Mouse (Mus musculus) mouse trophoblast stem cell (cell line): ENCODE data around the gene Gm20388.

Source experiments
- in situ Hi-C, 2 experiments: fragments of 300-500 bp; cut with MseI, MboI; formaldehyde crosslinking; loops; 2 replicates in 1 of 2; 3 replicates in 1 of 2; pipeline ENCODE4 v1.15.1; 2025

Gene Gm20388

GRCm38 (mm10) chr8:124239350-124239749, 4328.7 kb downstream of the Gm20388 start:
- in situ Hi-C loops, result no loop called here

GRCm38 (mm10) chr8:124240932-124241331, 4330.3 kb downstream of the Gm20388 start:
- in situ Hi-C loops, result no loop called here

DNA sequence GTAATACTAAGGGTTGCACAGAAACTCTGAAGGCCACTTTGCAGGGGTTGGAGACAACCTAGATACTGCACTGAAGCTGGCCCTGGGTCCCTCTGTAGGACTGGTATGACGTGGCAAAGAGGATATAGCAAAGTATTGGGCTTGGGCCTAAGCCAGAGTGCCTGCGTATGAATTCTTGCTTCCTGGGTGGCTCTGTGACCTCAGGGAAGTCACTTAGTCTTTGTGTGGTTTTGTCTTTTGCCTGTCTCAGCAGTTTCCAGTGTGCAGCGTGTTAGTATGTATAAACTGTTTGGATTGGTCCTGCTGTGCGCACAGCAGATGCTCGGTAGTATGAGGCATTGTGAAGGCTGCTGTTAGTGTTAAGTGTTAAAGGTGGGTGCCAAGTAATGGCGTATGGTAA, 4331.6 kb downstream of the Gm20388 start:
- in situ Hi-C loops, result no loop called here

- in situ Hi-C loops, result no loop called here
Measured at GRCm38 (mm10) chr8:124242913-124243312, 4332.3 kb downstream of the Gm20388 start.

GRCm38 (mm10) chr8:124247581-124247980, 4336.9 kb downstream of the Gm20388 start:
- in situ Hi-C loops, result no loop called here

DNA sequence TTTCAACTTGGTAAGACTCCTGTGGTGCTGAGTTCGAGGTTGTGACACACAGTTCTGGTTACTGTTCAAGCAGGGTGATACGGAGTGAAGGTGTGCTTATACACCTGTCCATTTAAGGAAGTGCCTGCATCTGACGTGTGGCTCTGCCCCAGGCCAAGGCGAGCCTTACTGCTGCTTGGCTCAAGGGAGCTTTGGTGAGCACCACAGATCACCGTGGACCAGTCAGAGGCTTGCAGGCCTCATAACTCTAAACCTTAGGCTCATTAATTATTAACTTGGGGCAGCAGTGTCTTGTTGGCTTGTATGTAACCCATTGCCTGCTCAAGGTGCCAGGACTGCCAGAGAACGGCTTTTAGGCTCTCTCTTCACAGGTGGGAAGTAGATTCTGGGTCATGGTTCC, 4338.0 kb downstream of the Gm20388 start:
- in situ Hi-C loops, result no loop called here

DNA sequence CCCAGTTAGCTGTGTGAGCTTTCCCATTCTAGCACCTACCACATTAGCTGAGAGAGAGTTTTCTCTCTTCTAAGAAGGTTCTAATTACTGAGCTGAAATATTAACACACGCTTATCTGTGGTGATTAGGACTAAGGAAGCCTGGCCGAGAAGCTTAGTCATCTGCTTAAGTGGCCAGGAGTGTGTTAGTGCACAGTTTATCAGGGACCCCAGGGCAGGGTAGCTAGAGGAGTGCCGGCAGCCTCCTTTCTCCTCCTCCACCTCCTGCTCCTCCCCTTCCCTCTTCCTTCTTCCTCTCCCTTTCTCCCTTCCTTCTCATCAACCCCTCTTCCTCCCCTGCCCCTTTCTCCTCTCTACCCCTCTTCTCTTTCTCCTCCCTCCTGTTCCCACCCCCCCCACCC, 4339.6 kb downstream of the Gm20388 start:
- in situ Hi-C loops, result no loop called here

DNA sequence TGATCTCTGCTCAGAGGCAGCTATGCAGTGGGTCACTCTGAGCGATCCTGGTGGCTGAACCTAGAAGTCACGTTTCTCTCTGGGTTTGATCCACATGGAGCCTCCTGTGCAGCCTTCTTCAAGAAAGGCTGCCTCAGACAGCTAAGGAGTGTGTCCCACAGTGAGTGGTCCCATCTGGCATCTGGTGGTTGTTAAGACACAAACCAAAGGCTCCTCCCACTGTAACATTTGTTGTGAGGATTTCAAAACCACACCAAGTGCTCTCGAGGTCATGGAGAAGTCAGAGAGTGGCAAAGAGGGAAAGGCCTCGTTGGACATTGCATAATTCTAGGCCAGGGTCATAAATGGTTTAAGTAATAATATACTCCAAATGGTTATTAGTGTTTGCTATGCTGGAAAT, 4340.1 kb downstream of the Gm20388 start:
- in situ Hi-C loops, result no loop called here

GRCm38 (mm10) chr8:124252533-124252950, 4341.9 kb downstream of the Gm20388 start:
- in situ Hi-C loops, result no loop called here

DNA sequence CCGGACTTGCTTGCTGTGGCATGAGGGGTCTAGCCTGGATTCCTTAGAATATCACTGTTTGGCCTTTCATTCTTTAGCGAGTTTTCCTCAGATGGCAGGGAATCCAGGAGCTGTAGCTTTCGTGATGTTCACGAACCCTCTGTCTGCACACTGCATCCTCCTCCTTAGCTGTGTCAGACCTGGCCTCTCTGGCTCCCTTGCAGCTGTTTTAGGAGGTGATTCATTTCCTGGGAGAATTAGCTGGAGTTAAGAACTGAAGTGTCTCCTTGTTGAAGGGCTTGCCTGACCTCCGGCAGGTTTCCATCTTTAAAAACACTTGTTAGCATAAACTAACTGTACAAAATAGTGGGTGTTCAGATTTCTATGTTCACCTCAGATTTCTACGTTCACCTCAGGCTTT, 4343.3 kb downstream of the Gm20388 start:
- in situ Hi-C loops, result no loop called here

DNA sequence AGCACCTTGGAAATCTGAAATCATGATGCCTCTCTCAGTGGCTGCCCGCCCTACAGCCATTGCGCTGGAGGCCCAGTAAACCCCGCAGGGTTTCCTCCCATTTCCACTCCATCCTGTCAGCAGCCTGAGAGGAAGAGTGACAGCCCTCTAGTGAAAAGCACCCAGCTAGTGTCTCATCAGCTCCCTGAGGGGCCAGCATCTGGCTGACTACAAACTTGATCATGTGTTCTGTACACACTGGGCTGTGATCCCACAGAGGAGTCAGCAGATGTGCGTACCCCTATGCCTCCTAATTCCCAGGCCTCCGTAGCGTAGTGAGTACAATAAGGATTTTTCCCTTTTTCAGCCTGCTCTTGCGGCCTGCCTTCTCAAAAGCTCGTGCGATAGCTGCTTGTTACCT, 4346.2 kb downstream of the Gm20388 start:
- in situ Hi-C loops, result no loop called here

GRCm38 (mm10) chr8:124257363-124257762, 4346.7 kb downstream of the Gm20388 start:
- in situ Hi-C loops, result no loop called here

DNA sequence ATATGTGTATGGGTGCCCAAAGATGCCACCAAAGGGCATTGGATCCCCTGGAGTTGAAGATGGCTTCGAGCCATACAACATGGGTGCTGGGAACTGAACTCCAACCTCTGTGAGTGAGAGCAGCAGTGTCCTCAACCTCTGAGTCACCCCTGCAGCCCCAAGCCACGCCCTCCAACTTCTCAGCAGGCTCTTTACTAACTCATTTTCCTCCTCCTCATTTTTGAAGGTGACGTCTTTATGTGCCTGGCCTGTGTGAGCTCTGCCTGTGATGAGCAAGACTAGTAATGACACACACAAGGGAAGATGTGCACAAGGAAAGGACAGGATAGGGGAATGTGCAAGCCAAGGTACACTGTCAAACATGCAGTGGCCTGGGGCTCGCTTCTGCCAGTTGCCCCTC, 4348.5 kb downstream of the Gm20388 start:
- in situ Hi-C loops, result no loop called here

DNA sequence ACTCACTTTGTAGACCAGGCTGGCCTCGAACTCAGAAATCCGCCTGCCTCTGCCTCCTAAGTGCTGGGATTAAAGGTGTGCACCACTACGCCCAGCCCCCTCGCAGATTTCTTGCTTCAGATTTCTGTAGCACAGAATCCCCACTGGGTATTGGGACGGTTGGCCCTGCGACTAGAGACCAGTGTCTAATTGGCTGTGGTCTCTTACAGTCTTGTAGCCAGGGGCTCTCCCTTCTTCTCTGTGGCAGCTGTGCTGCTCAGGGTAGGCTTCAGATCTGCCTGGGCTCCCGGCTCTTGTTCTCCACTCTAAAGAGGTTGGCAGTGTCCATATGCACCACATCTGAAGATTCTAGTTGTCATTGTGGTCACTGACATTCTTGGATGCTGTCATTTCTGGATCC, 4349.3 kb downstream of the Gm20388 start:
- in situ Hi-C loops, result no loop called here

DNA sequence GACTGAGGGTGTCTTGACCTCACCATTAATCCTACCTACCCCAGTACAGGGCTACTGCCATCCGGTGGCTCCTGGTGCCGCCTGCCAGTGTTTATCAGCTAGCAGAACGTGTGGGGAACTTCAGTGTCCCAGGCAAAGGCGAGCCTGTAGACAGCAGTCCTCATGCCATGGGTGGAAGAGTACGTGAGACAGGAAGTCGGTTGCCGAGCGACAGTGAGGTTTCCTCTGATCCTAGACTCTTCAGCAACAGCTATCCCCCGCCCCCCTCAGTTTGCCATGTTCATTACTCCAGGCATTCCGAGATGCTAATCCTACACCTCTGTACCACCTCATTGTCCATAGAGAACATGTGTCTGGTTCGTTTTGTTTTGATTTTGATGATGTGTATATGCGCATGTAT, 4349.7 kb downstream of the Gm20388 start:
- in situ Hi-C loops, result no loop called here

DNA sequence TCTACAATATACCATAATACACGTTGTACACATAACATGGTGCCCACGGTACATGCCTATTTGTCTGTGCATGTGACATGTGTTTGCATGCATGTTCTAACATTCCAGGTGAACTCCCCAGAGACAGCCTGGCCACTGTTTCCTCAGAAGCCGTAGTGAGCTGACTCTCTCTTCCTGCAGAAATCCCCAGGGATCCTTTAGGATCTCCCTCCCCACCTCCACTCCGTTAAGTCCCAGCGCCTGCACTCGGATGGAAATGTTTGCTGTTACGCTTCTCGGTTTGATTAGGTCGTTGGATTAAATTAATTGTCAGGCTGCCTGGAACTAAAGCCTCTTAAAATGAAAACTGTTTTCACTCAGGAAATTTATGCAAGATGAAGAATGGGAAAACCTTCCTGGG, 4352.4 kb downstream of the Gm20388 start:
- in situ Hi-C loops, result no loop called here

DNA sequence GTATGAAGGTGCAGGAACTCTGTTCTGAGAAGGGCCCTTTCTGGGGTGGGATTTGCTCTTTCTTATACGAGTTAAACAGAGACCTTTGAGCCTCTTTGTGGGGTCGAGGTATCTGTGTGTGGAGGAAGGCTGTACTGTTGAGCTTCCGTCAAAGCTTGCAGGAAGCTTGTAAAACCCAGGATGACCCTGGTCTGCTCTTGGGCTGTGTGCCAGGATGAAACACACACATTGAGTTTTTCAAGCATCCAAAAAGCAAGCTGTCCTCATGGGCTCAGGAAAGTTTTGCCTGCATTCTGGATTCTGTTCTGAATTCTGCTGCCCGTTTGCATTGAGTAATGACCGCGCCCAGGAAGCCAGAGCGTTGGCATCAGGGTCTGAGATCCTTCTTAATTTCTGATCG, 4353.4 kb downstream of the Gm20388 start:
- in situ Hi-C loops, result no loop called here

GRCm38 (mm10) chr8:124264671-124265070, 4354.0 kb downstream of the Gm20388 start:
- in situ Hi-C loops, result no loop called here

GRCm38 (mm10) chr8:124265130-124265529, 4354.5 kb downstream of the Gm20388 start:
- in situ Hi-C loops, result no loop called here

DNA sequence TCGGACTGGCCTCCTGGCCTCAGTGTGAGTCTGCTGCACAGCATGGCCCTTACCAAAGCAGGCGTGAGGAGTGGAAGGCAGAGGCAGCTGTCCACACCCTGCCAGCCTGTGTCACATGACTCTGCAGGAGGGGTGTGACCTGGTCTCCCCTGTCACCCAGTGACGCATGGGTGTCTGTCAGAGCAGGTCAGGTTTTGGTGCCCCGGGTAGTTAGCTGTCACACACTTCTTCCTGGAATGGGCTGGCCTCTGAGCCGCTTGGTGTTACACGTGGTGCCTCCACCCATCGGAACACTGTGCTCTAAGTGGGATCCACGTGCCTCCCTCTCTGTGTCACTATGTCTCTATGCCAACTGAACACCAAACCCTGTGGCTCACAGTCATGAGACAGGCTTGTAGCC, 4355.2 kb downstream of the Gm20388 start:
- in situ Hi-C loops, result no loop called here

GRCm38 (mm10) chr8:124267206-124267605, 4356.6 kb downstream of the Gm20388 start:
- in situ Hi-C loops, result no loop called here

DNA sequence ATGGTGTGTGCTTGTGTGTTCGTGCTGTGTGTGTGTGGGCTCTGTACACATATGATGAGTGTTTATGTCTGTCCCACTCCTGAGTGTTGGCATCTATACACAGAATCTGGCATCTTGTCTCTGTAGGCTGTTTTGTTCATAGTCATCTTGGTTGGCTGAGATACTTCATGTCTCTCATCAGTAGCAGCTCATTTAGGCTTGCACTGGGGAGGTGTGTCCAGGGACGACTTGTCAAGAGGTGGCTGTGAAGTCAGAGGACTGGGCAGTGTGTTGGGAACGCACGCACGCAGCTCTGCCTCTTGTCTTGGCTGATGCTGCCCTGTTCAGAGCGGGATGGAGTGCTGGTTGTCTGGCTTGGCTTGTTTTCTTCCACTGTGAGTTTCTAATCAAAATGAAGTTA, 4359.9 kb downstream of the Gm20388 start:
- in situ Hi-C loops, result no loop called here

DNA sequence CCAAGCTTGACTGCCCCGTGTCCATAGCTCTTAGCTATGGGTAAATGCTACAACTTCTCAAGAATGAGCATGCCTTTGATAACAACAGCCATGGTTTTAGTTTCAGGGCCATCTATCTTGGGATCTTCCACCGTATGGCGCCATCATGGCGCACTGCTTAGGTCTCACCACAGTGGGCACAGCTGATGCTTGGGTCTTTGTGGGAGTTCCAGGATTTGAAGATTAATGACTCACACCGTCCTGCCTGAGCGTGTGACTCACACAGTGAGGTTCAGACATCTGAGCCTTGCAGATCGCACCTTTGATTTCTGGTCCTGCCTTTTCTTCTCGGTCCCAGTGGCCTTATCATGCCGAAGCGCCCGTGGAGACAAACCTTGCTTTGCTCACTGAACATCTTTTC, 4360.3 kb downstream of the Gm20388 start:
- in situ Hi-C loops, result no loop called here

DNA sequence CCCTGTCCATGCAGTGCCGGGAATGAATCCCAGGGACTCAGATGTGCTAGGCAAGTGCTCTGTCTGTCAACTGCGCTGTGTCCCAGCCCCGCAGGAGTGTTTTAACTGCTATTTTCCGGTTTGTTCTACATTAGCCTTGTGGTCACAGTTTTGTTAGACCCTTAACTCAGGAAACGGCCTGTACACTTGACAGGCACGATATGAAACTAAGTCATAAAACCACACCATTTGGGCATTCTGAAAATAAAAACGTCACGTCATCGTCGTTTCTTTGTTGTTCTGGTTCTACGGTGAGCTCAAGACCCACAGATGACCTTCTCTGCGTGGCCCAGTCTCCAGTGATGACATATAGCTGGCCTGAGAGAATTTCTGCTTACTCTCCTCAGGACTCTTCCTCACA, 4360.9 kb downstream of the Gm20388 start:
- in situ Hi-C loops, result no loop called here

- in situ Hi-C loops, result no loop called here
Measured at GRCm38 (mm10) chr8:124272792-124273191, 4362.2 kb downstream of the Gm20388 start.
